Mouse (Mus musculus) lung, embryonic 14.5 days (tissue): ENCODE measurements at regions not wholly inside any gene's neighbourhood (a gene's known extent, or its start where the extent isn't known, plus 50 kb on each side); places are given as distances from the start of the nearest gene placed in this dataset.

ENCODE experiments used
- ATAC-seq: fragments of 200-750 bp; cut with Nextera tagmentation; 2 replicates; pipeline ENCODE4 v1.8.0; 2017; ENCODE audit warnings: mild to moderate bottlenecking, moderate TSS enrichment, moderate library complexity; ENCODE audit not compliant: insufficient read depth
- DNase-seq: peaks from one replicate; pipeline ENCODE4 v3.0.0-alpha.2; 2015
- H3K27ac ChIP-seq: fragments of 300-500 bp; sonication (generic); 2 replicates; pipeline ENCODE4 v1.5.1; 2014; ENCODE audit warnings: low read depth, mild to moderate bottlenecking, moderate library complexity
- H3K27me3 ChIP-seq: fragments of 300-500 bp; sonication (generic); 2 replicates; pipeline ENCODE4 v1.6.1; 2014; ENCODE audit warnings: low read length, control low read depth; ENCODE audit not compliant: insufficient read depth
- H3K36me3 ChIP-seq: fragments of 300-500 bp; sonication (generic); 2 replicates; pipeline ENCODE4 v1.6.1; 2014; ENCODE audit warnings: control low read depth; ENCODE audit not compliant: insufficient read depth
- H3K4me1 ChIP-seq: fragments of 300-500 bp; sonication (generic); 2 replicates; pipeline ENCODE4 v1.6.1; 2014; ENCODE audit warnings: antibody characterized with exemption, control low read depth; ENCODE audit not compliant: insufficient read depth
- H3K4me2 ChIP-seq: fragments of 300-500 bp; sonication (generic); 2 replicates; pipeline ENCODE4 v1.6.1; 2014; ENCODE audit warnings: mild to moderate bottlenecking
- H3K4me3 ChIP-seq: fragments of 300-500 bp; sonication (generic); 2 replicates; pipeline ENCODE4 v1.5.1; 2014; ENCODE audit warnings: low read depth, low read length
- H3K9ac ChIP-seq: fragments of 300-500 bp; sonication (generic); 2 replicates; pipeline ENCODE4 v1.6.1; 2014
- H3K9me3 ChIP-seq: fragments of 300-500 bp; sonication (generic); 2 replicates; pipeline ENCODE4 v1.6.1; 2016; ENCODE audit warnings: low read depth, low read length, control low read depth
- CTCF ChIP-seq: IDR thresholded peaks from 2 replicates; pipeline ENCODE4 v1.5.1; 2016; ENCODE audit warnings: antibody characterized with exemption, low read depth
- whole genome bisulfite sequencing: fragments of 180-500 bp; shearing (Covaris S2); extraction: QIAGEN DNeasy Blood & Tissue Kit; methylation state at CpG from one replicate; pipeline ENCODE4 v1.1.7; 2014; 5-methylcytosine and 5-hydroxymethylcytosine counted together

- Histone ChIP-seq H3K4me1 (no peaks in the 10 kb centered on the region), H3K4me2 (no peak overlapping the region), H3K27ac (no peak overlapping the region), H3K27me3 (no peaks in the 10 kb centered on the region), H3K9me3 (no peaks in the 10 kb centered on the region), H3K4me3 (no peak overlapping the region), H3K9ac (no peak overlapping the region), H3K36me3 (no peaks in the 10 kb centered on the region)
- 82% methylated on average over 2 of the region's 2 CpGs for WGBS
- DNase-seq (no peak), ATAC-seq (no peak)
- TF ChIP-seq CTCF: no peak
These were observed 408.7 kb upstream of the Cnksr2 start for GRCm38 (mm10) chrX:158451792-158452191.

GRCm38 (mm10) chrX:158423554-158424258 is 380.6 kb upstream of the Cnksr2 start:
- ATAC-seq: peak; percentile 75; the same call in 1 of the 2 replicates
- Histone ChIP-seq H3K9me3 (no peaks in the 10 kb centered on the region), H3K9ac (no peak overlapping the region), H3K27ac (no peak overlapping the region), H3K4me1 (no peaks in the 10 kb centered on the region), H3K4me2 (no peak overlapping the region), H3K27me3 (no peaks in the 10 kb centered on the region), H3K36me3 (no peaks in the 10 kb centered on the region), H3K4me3 (no peak overlapping the region)
- no peak for TF ChIP-seq CTCF
- 50% methylated on average over 2 of the region's 2 CpGs for WGBS
- peak; percentile 9 for DNase-seq

DNA sequence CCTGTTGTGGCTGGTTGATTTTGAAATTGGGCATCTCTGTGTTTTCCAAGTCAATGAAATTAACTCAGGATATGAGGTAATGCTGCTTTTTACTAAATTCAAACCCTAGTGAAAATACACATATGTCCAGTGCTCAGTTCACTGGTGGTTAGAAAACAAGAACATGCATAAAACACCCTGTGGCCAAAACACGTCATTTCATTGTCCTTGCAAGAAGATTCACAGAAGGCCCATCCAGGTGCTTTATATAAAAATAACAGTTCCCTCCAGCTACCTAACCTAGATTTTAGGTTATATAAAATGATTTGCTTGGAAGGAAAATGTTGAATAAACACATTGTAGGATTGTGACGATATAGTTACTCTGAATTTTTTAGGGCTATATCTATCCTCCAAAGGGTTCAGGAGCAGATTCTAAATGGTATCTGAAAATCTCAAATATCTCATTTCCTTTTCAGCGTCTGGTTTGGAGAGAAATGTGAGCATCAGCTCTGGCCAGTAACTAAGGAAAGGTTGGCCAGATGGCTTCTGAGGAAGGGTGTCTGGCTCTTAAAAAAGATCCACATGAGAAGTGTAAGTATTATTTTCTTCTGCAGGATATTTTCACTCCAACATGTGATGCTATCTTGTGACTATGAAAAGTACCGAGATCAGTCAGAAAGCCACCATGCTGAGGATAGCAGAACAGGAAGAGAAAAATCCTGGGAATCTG is 351.2 kb upstream of the Cnksr2 start:
- no peak overlapping the region for H3K4me3 ChIP-seq
- H3K4me1 ChIP-seq: no peaks in the 10 kb centered on the region
- H3K4me2 ChIP-seq: no peak overlapping the region
- H3K27ac ChIP-seq: no peak overlapping the region
- ATAC-seq (no peak), DNase-seq (no peak)
- no peak overlapping the region for H3K9ac ChIP-seq
- WGBS: 86% methylated on average over 4 of the region's 4 CpGs
- H3K36me3 ChIP-seq: no peaks in the 10 kb centered on the region
- H3K27me3 ChIP-seq: no peaks in the 10 kb centered on the region
- no peak for TF ChIP-seq CTCF
- H3K9me3 ChIP-seq: no peaks in the 10 kb centered on the region

DNA sequence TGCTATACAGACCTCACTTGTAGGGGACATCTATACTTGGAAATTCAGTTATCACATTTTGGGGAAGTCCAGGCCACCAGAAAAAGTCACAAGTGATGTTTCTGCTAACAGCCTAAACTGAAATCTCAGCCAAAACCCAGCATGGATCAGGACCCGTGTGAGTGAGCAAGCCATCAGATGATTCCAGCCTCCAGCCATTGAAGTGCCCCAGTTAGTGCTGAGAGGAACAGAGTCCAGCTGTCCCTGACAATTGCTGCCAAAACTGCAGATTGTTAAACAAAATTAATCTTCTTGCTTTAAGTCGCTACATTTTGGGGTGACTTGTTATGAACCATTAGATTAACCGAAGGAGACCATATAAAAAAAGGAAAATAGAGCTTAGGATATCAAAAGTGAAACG is 332.7 kb upstream of the Cnksr2 start:
- Histone ChIP-seq H3K4me2 (no peak overlapping the region), H3K9me3 (no peaks in the 10 kb centered on the region), H3K27me3 (no peaks in the 10 kb centered on the region), H3K4me3 (no peak overlapping the region), H3K27ac (no peak overlapping the region), H3K4me1 (no peaks in the 10 kb centered on the region), H3K36me3 (no peaks in the 10 kb centered on the region), H3K9ac (no peak overlapping the region)
- WGBS: 48% methylated on average over 4 of the region's 4 CpGs
- DNase-seq (peak; percentile 84), ATAC-seq (peak; percentile 96)
- TF ChIP-seq CTCF: no peak

DNA sequence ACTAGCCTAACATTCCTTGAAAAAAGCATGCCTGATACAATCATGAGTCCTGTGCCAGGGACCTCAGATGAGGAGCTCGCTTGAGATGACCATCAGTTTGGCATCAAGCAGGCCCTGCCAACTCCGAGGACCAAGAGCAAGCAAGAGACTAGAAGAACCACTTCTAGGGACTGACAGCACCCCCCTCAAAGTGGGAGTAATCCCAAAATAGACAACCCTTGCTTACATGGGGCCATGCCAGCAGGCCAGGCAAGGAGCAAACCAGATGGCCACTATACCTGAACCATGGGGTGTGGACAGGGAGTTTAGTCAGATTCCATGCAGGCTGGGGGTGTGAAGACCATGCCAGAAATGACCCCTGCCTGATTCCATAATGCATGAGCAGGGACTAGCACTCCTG is 330.1 kb upstream of the Cnksr2 start:
- Histone ChIP-seq H3K4me3 (no peak overlapping the region), H3K9me3 (no peaks in the 10 kb centered on the region), H3K4me2 (no peak overlapping the region), H3K36me3 (no peaks in the 10 kb centered on the region), H3K27me3 (no peaks in the 10 kb centered on the region), H3K4me1 (no peaks in the 10 kb centered on the region), H3K9ac (no peak overlapping the region), H3K27ac (no peak overlapping the region)
- no peak for DNase-seq
- TF ChIP-seq CTCF: no peak
- WGBS: 72% methylated on average over 2 of the region's 2 CpGs
- ATAC-seq: no peak
